Mouse (Mus musculus) MEL (cell line): ENCODE data around the gene Xpnpep1. TPM values are rescaled to one million over a fixed set of nuclear protein-coding genes. Genes with fewer than 3 reads are reported as not detected.
A peak's percentile ranks its signal among the peaks of the same experiment; 100 is the strongest.

ENCODE experiments used
- DNase-seq: peaks from one replicate; pipeline ENCODE4 v3.0.0; 2011; ENCODE audit warnings: low read depth, low spot score
- H3K27ac ChIP-seq: 2 replicates; pipeline ENCODE4 v1.5.1; 2012; ENCODE audit warnings: low read depth, mild to moderate bottlenecking, control low read depth, low read length, moderate library complexity; ENCODE audit not compliant: control insufficient read depth
- H3K27me3 ChIP-seq, 2 experiments: fragments of 150-350 bp in 1 of 2; sonication (generic) in 1 of 2; 2 replicates each; pipeline ENCODE4 v1.6.1; 2012; ENCODE audit warnings: low read length in 2 of 2, mild to moderate bottlenecking in 2 of 2, improper control_type of control experiment in 1 of 2, moderate library complexity in 1 of 2; ENCODE audit not compliant: insufficient read depth in 2 of 2, control insufficient read depth in 1 of 2
- H3K36me3 ChIP-seq, 2 experiments: 2 replicates each; pipeline ENCODE4 v1.6.1; 2012 to 2014; ENCODE audit warnings: low read length in 2 of 2, improper control_type of control experiment in 1 of 2, inconsistent platforms in 1 of 2, mild to moderate bottlenecking in 1 of 2; ENCODE audit not compliant: insufficient read depth in 2 of 2, control insufficient read depth in 1 of 2
- H3K4me1 ChIP-seq, 2 experiments: fragments of 150-350 bp in 1 of 2; sonication (generic) in 1 of 2; 2 replicates each; pipeline ENCODE4 v1.6.1; 2012; ENCODE audit warnings: low read length in 2 of 2, improper control_type of control experiment in 1 of 2, mild to moderate bottlenecking in 1 of 2; ENCODE audit not compliant: insufficient read depth in 2 of 2, control insufficient read depth in 1 of 2
- H3K4me3 ChIP-seq, 2 experiments: fragments of 150-350 bp in 1 of 2; sonication (generic) in 1 of 2; 2 replicates each; pipeline ENCODE4 v1.5.1; 2012; ENCODE audit warnings: low read depth in 2 of 2, low read length in 2 of 2, mild to moderate bottlenecking in 2 of 2, moderate library complexity in 2 of 2, control low read depth in 1 of 2, improper control_type of control experiment in 1 of 2; ENCODE audit not compliant: control insufficient read depth in 1 of 2, insufficient read depth in 1 of 2
- H3K79me2 ChIP-seq: 2 replicates; pipeline ENCODE4 v1.6.1; 2012; ENCODE audit warnings: mild to moderate bottlenecking, low read length, moderate library complexity; ENCODE audit not compliant: control insufficient read depth, poor library complexity, insufficient read depth
- H3K9ac ChIP-seq: 2 replicates; pipeline ENCODE4 v1.6.1; 2012; ENCODE audit warnings: low read depth, mild to moderate bottlenecking, control low read depth, low read length, moderate library complexity; ENCODE audit not compliant: control insufficient read depth, poor library complexity, severe bottlenecking
- H3K9me3 ChIP-seq: fragments of 150-350 bp; sonication (generic); replicated peaks from 2 replicates; pipeline ENCODE4 v1.6.1; 2012; ENCODE audit warnings: mild to moderate bottlenecking, low read length, improper control_type of control experiment, moderate library complexity; ENCODE audit not compliant: insufficient read depth
- BHLHE40 ChIP-seq: IDR thresholded peaks from 2 replicates; pipeline ENCODE4 v1.6.1; 2012; ENCODE audit warnings: low read depth, mild to moderate bottlenecking, inconsistent platforms, low read length, improper control_type of control experiment, borderline replicate concordance
- CHD1 ChIP-seq: IDR thresholded peaks from 2 replicates; pipeline ENCODE4 v1.6.1; 2012; ENCODE audit warnings: low read depth, mild to moderate bottlenecking, inconsistent platforms, low read length, improper control_type of control experiment
- CTCF ChIP-seq, 3 experiments: IDR thresholded peaks in 2 of 3; conservative IDR thresholded peaks in 1 of 3; 2 replicates each; pipeline ENCODE4 v1.5.1; 2011 to 2012; ENCODE audit warnings: low read length in 3 of 3, low read depth in 2 of 3, mild to moderate bottlenecking in 2 of 3, improper control_type of control experiment in 1 of 3, inconsistent platforms in 1 of 3, mixed read lengths in 1 of 3, moderate library complexity in 1 of 3; ENCODE audit not compliant: control insufficient read depth in 1 of 3, insufficient read depth in 1 of 3, poor library complexity in 1 of 3, severe bottlenecking in 1 of 3
- ELF1 ChIP-seq: IDR thresholded peaks from 2 replicates; pipeline ENCODE4 v1.6.1; 2014; ENCODE audit warnings: low read depth, mild to moderate bottlenecking, inconsistent platforms, low read length, improper control_type of control experiment, moderate library complexity
- ETS1 ChIP-seq: IDR thresholded peaks from 2 replicates; pipeline ENCODE4 v1.6.1; 2012; ENCODE audit warnings: low read depth, mild to moderate bottlenecking, inconsistent platforms, low read length, improper control_type of control experiment, moderate library complexity
- GABPA ChIP-seq: IDR thresholded peaks from 2 replicates; pipeline ENCODE4 v1.6.1; 2012; ENCODE audit warnings: low read depth, mild to moderate bottlenecking, inconsistent platforms, low read length, improper control_type of control experiment, moderate library complexity
- JUND ChIP-seq: IDR thresholded peaks from 2 replicates; pipeline ENCODE4 v1.6.1; 2011; ENCODE audit warnings: low read depth, mild to moderate bottlenecking, improper control_type of control experiment, low read length
- MAFK ChIP-seq: IDR thresholded peaks from 2 replicates; pipeline ENCODE4 v1.6.1; 2011; ENCODE audit warnings: low read depth, mild to moderate bottlenecking, low read length, improper control_type of control experiment, borderline replicate concordance
- MXI1 ChIP-seq: IDR thresholded peaks from 2 replicates; pipeline ENCODE4 v1.6.1; 2011; ENCODE audit warnings: mild to moderate bottlenecking, low read depth, low read length, improper control_type of control experiment
- MYC ChIP-seq: IDR thresholded peaks from 2 replicates; pipeline ENCODE4 v1.6.1; 2011; ENCODE audit warnings: low read depth, mild to moderate bottlenecking, low read length, improper control_type of control experiment, moderate library complexity
- POLR2A ChIP-seq, 2 experiments: IDR thresholded peaks; 2 replicates each; pipeline ENCODE4 v1.6.1; 2011 to 2012; ENCODE audit warnings: low read length in 2 of 2, mild to moderate bottlenecking in 2 of 2, control low read depth in 1 of 2, improper control_type of control experiment in 1 of 2, low read depth in 1 of 2, moderate library complexity in 1 of 2; ENCODE audit not compliant: control insufficient read depth in 1 of 2, insufficient read depth in 1 of 2, poor library complexity in 1 of 2
- POLR2AphosphoS5 ChIP-seq: IDR thresholded peaks from 2 replicates; pipeline ENCODE4 v1.6.1; 2012; ENCODE audit warnings: low read depth, borderline replicate concordance, mild to moderate bottlenecking, inconsistent platforms, low read length, moderate library complexity, mixed read lengths
- RAD21 ChIP-seq: IDR thresholded peaks from 2 replicates; pipeline ENCODE4 v1.6.1; 2011; ENCODE audit warnings: mild to moderate bottlenecking, low read depth, low read length, improper control_type of control experiment
- SIN3A ChIP-seq: IDR thresholded peaks from 2 replicates; pipeline ENCODE4 v1.6.1; 2012; ENCODE audit warnings: low read length, improper control_type of control experiment, inconsistent platforms
- TAL1 ChIP-seq: IDR thresholded peaks from 2 replicates; pipeline ENCODE4 v1.6.1; 2012; ENCODE audit warnings: mild to moderate bottlenecking, inconsistent platforms, low read length, moderate library complexity, mixed read lengths
- TCF12 ChIP-seq: IDR thresholded peaks from 2 replicates; pipeline ENCODE4 v1.6.1; 2014; ENCODE audit warnings: low read depth, mild to moderate bottlenecking, inconsistent platforms, low read length, improper control_type of control experiment, moderate library complexity
- ZC3H11A ChIP-seq: IDR thresholded peaks from 2 replicates; pipeline ENCODE4 v1.6.1; 2012; ENCODE audit warnings: low read depth, mild to moderate bottlenecking, inconsistent platforms, low read length, improper control_type of control experiment
- ZNF384 ChIP-seq: IDR thresholded peaks from 2 replicates; pipeline ENCODE4 v1.6.1; 2012; ENCODE audit warnings: low read depth, mild to moderate bottlenecking, inconsistent platforms, low read length, improper control_type of control experiment
- polyA plus RNA-seq, 2 experiments: library from polyadenylated mRNA; stranded (reverse) in 1 of 2; unstranded in 1 of 2; fragments of >175 nt in 1 of 2; fragments of >200 nt in 1 of 2; gene quantifications; 2 replicates each; pipeline versions ENCODE4 v1.2.1 to v1.2.4; 2012; ENCODE audit warnings: low replicate concordance in 2 of 2, low read depth in 1 of 2; ENCODE audit not compliant: insufficient read length in 2 of 2, insufficient read depth in 1 of 2, missing spikeins in 1 of 2
- total RNA-seq: library from RNA; depleted of rRNA; stranded (reverse); fragments of 300-350 nt; gene quantifications from 2 replicates; pipeline ENCODE4 v1.2.3, GENCODE M21; 2012

Gene Xpnpep1
- total and polyA plus RNA-seq, 3 experiments: 428 to 531 (median 526) TPM

DNA sequence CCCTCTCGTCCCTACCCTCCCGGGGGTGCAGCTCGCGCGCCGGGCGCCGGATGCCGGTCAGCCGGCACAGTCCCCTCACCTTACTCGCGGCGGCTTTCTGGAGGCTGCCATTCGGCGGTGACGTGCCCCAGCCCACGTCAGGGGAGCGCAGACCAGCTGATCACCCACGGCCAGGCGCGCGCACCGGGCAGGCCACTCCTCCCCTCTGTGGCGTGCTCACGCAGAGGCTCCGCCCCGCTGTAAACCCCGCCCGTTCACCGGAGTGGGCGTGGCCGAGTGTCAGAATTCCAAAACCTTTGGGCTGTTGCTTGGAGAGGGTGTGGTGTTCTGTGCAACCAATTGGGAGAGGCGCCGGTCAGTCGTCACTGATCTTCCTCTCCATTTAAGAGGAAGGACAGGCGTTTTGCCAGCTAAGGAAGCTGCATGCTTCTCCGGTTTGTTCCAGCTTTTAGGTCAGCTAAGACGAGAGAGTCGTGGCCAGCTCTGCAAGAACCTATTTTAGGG, 1.5 kb downstream of the Xpnpep1 start (continued):
- TF ChIP-seq CHD1 (no peak), MYC (0 out of 2 replicates have a peak, but pooled peaks have one; percentile 15), TAL1 (no peak), ZNF384 (no peak; the same call in 1 of the 2 replicates), POLR2A (IDR thresholded peaks at IDR 0.05; ENCODE audit: control insufficient read depth in 1 of 2, insufficient read depth in 1 of 2, low read depth in 1 of 2, low read length in 2 of 2, poor library complexity in 1 of 2) (peak; percentile 90 to 96), CTCF (IDR thresholded peaks at IDR 0.05 in 2 of 3, conservative IDR thresholded peaks at IDR 0.05 in 1 of 3; ENCODE audit: control insufficient read depth in 1 of 3, insufficient read depth in 1 of 3, low read depth in 2 of 3, low read length in 3 of 3, poor library complexity in 1 of 3, severe bottlenecking in 1 of 3) (no peak), RAD21 (no peak), BHLHE40 (no peak), TCF12 (peak; percentile 23; the same call in 1 of the 2 replicates), ZC3H11A (no peak), JUND (no peak), GABPA (no peak), POLR2AphosphoS5 (no peak), MAFK (no peak), ETS1 (peak; percentile 94), SIN3A (peak; percentile 97)

DNA sequence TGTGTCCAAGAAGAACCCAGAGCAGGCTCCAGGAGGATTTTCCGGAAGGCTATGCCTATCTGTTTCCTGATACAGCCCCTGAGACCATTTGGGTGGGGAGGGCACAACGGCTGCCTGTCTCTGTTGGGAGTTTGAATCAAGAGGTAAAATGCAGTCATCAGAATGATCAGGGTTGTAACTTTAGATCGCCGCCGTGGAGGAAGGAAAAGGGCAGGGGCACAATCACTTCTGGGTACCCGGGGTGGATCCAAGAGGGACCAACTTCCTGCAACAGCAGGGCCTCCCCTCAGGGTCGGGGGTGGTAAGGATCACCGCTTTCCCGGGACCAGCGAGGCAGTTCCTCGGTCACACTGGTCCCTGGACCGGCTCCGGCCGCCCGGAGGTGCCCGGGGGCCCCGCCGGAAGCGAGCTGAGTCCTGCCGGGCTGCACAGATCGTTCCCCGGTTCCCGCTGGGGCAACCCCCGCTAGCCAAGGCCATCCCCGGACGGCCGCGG, 2.0 kb downstream of the Xpnpep1 start:
- Histone ChIP-seq H3K9me3 (no peaks in the 10 kb centered on the region), H3K36me3 (peaks cover 0 to 40% of the 10 kb centered on the region in 2 experiments; a peak in 2 of 4 replicates), H3K79me2 (peaks cover 39% of the 10 kb centered on the region), H3K27me3 (no peaks in the 10 kb centered on the region), H3K4me1 (peaks cover 16 to 37% of the 10 kb centered on the region in 2 experiments), H3K9ac (peak overlapping the region; percentile 79), H3K4me3 (peak overlapping the region; percentile 73 to 80), H3K27ac (peak overlapping the region; percentile 50)
- DNase-seq: peak; percentile 75
- TF ChIP-seq ELF1: peak; percentile 49; the same call in 1 of the 2 replicates
- TF ChIP-seq MXI1: no peak
